In genomic region chr11:103807966-103808365, GRCm38 (mm10) we compare ENCODE assay signal across 12 mouse cellular contexts. TPM values are rescaled to one million over a fixed set of nuclear protein-coding genes. Genes with fewer than 3 reads are reported as not detected.
A peak's percentile ranks its signal among the peaks of the same experiment; 100 is the strongest.
DNase-seq lines count a peak whose midpoint lies in the region; ATAC-seq lines count a peak whose summit lies in the region.
"Had no signal": no experiment of that assay in that cellular context is flagged by ENCODE, and none has a peak within 500 bp of the region (broad histone marks: within the 10 kb centered on the region; RNA-seq: fewer than 3 reads in every experiment).

No protein-coding gene starts in this region.

- no peak overlapping the region for H3K4me2 ChIP-seq in midbrain, embryonic 11.5 days

- intact Hi-C loops in heart, postnatal 36 days (cut with DNase I): no loop called here

- peaks cover 5% of the 10 kb centered on the region; the same call in 1 of the 2 replicates for H3K36me3 ChIP-seq in midbrain, embryonic 11.5 days (ENCODE audit: control insufficient read depth, insufficient read depth, low read length)

- ATAC-seq in midbrain, embryonic 11.5 days (ENCODE audit: low FRiP score): 0 out of 2 replicates have a peak, but pooled peaks have one; percentile 19

- H3K9ac ChIP-seq in midbrain, embryonic 11.5 days (ENCODE audit: low read length): peak overlapping the region; percentile 24

- H3K27me3 ChIP-seq in midbrain, embryonic 11.5 days (ENCODE audit: control insufficient read depth, insufficient read depth, low read length): peaks cover 31% of the 10 kb centered on the region

- H3K27ac ChIP-seq in midbrain, embryonic 11.5 days (ENCODE audit: low read depth, low read length): 0 out of 2 replicates have a peak overlapping the region, but pooled peaks have one; percentile 35

- WGBS in midbrain, embryonic 11.5 days: 54% methylated on average over 12 of the region's 12 CpGs

- H3K4me3 ChIP-seq in midbrain, embryonic 11.5 days (ENCODE audit: low read depth, low read length): no peak overlapping the region

- peaks cover 43% of the 10 kb centered on the region for H3K4me1 ChIP-seq in midbrain, embryonic 11.5 days (ENCODE audit: control insufficient read depth, insufficient read depth, low read length)

- DNase-seq in cerebellum, adult 11-12 months: peak; percentile 67
- no peak for DNase-seq in cerebellum, adult 8-10 months
- peak; percentile 45 for DNase-seq in right cerebral cortex, adult 18-20 months
- no peak for DNase-seq in right cerebral cortex, postnatal 4 days
- DNase-seq in midbrain, embryonic 11.5 days (ENCODE audit: low spot score, missing footprints): peak; percentile 91
- DNase-seq in retina, postnatal 7 days (ENCODE audit: low read depth, low spot score): peak; percentile 33
- no peak for DNase-seq in heart, postnatal 36 days
- DNase-seq in thymus, postnatal 4 days: no peak
- DNase-seq: gastrocnemius, postnatal 25 days; heart, postnatal 4 days; kidney, postnatal 4 days; lung, postnatal 14 days had no signal

- H3K9me3 ChIP-seq in midbrain, embryonic 11.5 days (ENCODE audit: control insufficient read depth, low read length): no peaks in the 10 kb centered on the region

RNA-seq across cellular contexts. Expression of gene Wnt3, which starts 34.0 kb away (rescaled TPM):
- polyA plus RNA-seq in midbrain, embryonic 11.5 days (2014; fragmentation: Nextera tagmentation; extraction: Ambion mirVana): 13.8 and 14.2 TPM in 2 replicates
- not detected for total RNA-seq in heart, postnatal 36 days (2021)
- total RNA-seq: gastrocnemius, postnatal 25 days; heart, postnatal 4 days had no signal

RNA-seq across cellular contexts. Expression of gene Wnt9b, which starts 58.3 kb away (rescaled TPM):
- 0.25 and 0.36 TPM in 2 replicates for polyA plus RNA-seq in midbrain, embryonic 11.5 days (2014; fragmentation: Nextera tagmentation; extraction: Ambion mirVana)
- total RNA-seq in heart, postnatal 36 days (2021): 1 to 10 TPM in 1 of 2 experiments, under 1 TPM in 1; 0.83 to 1.0 TPM

Comparison
In these comparisons a context has a peak if more than half of its experiments do, and no peak if none do; other contexts are left out.
1. DNase-seq: peak in cerebellum, adult 11-12 months (single experiment), right cerebral cortex, adult 18-20 months (single experiment), midbrain, embryonic 11.5 days (single experiment) and retina, postnatal 7 days (single experiment); none in cerebellum, adult 8-10 months (single experiment), right cerebral cortex, postnatal 4 days (single experiment), heart, postnatal 36 days (0 of 2) and thymus, postnatal 4 days (single experiment).